11 mouse cellular contexts compared by ENCODE assay signal in the genomic region with DNA sequence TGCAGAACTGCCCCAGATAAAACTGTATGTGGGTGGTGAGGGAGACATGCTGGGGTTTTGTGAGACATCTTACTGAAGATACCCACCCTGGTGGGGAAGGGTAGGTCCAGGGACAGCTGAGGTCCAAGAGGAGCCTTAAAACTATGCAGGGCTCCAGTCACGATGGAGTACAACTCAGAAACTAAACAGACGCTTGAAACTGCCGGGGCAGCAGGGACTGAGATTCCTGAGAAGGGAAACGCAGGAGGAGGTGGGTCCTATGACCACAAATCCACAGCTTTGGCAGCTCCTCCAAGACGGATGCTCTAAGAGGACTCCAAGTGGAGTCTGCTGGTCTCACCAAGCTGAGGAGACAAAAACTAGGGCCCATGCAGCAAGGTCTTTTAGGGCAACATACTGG. TPM values are rescaled to one million over a fixed set of nuclear protein-coding genes. Genes with fewer than 3 reads are reported as not detected.
A peak's percentile ranks its signal among the peaks of the same experiment; 100 is the strongest.
DNase-seq lines count a peak whose midpoint lies in the region; ATAC-seq and TF ChIP-seq lines count a peak whose summit lies in the region.
"Had no signal": no experiment of that assay in that cellular context is flagged by ENCODE, and none has a peak within 500 bp of the region (broad histone marks: within the 10 kb centered on the region; RNA-seq: fewer than 3 reads in every experiment).

No protein-coding gene starts in this region.

- 65% methylated on average over 5 of the region's 5 CpGs for WGBS in hindbrain, postnatal 0 days
- 61% methylated on average over 5 of the region's 5 CpGs for WGBS in hindbrain, embryonic 12.5 days
- WGBS in neural tube, embryonic 15.5 days, result 59% methylated on average over 5 of the region's 5 CpGs
- WGBS in heart, postnatal 0 days, result 34% methylated on average over 5 of the region's 5 CpGs
- 83% methylated on average over 5 of the region's 5 CpGs for WGBS in forebrain, embryonic 11.5 days

- ATAC-seq in hindbrain, postnatal 0 days, result no peak
- no peak for ATAC-seq in hindbrain, embryonic 12.5 days (ENCODE audit: low FRiP score)
- no peak for ATAC-seq in neural tube, embryonic 15.5 days (ENCODE audit: low FRiP score)
- no peak for ATAC-seq in heart, postnatal 0 days (ENCODE audit: insufficient read depth, low read depth)
- no peak for ATAC-seq in erythroid progenitor cell, adult 5-6 weeks (replicated peaks; ENCODE audit: low FRiP score, poor library complexity, severe bottlenecking)
- no peak for ATAC-seq in forebrain, embryonic 11.5 days (replicated peaks; ENCODE audit: low FRiP score)
- ATAC-seq: forebrain, embryonic 14.5 days had no signal

- no peak for TF ChIP-seq CTCF in hindbrain, postnatal 0 days (IDR thresholded peaks at IDR 0.05; ENCODE audit: low read depth)
- no peak for TF ChIP-seq CTCF in heart, postnatal 0 days (IDR thresholded peaks at IDR 0.05; ENCODE audit: low read depth)

- H3K9me3 ChIP-seq in hindbrain, postnatal 0 days (ENCODE audit: low read length), result no peaks in the 10 kb centered on the region
- H3K9me3 ChIP-seq in hindbrain, embryonic 12.5 days (replicated peaks), result no peaks in the 10 kb centered on the region
- H3K9me3 ChIP-seq in neural tube, embryonic 15.5 days (replicated peaks), result no peaks in the 10 kb centered on the region
- H3K9me3 ChIP-seq in heart, postnatal 0 days (replicated peaks; ENCODE audit: control insufficient read depth, low read length), result no peaks in the 10 kb centered on the region
- no peaks in the 10 kb centered on the region for H3K9me3 ChIP-seq in forebrain, embryonic 11.5 days (ENCODE audit: control insufficient read depth, low read length)
- H3K9me3 ChIP-seq: megakaryocyte, embryonic 14.5 days had no signal

- no peak overlapping the region for H3K4me2 ChIP-seq in hindbrain, postnatal 0 days (ENCODE audit: low read depth, low read length)
- H3K4me2 ChIP-seq in hindbrain, embryonic 12.5 days (replicated peaks), result no peak overlapping the region
- H3K4me2 ChIP-seq in neural tube, embryonic 15.5 days, result no peak overlapping the region
- H3K4me2 ChIP-seq in heart, postnatal 0 days (ENCODE audit: low read depth, low read length), result no peak overlapping the region
- no peak overlapping the region for H3K4me2 ChIP-seq in forebrain, embryonic 11.5 days (ENCODE audit: low read depth, low read length, severe bottlenecking)

- no peak for TF ChIP-seq EP300 in heart, postnatal 0 days (IDR thresholded peaks at IDR 0.05; ENCODE audit: low read depth)

- no peak for DNase-seq in hindbrain, postnatal 0 days (ENCODE audit: low spot score)
- no peak for DNase-seq in neural tube, embryonic 10.5 days (ENCODE audit: extremely low spot score, low spot score)
- no peak for DNase-seq in heart, postnatal 0 days (ENCODE audit: low spot score)
- no peak for DNase-seq in forebrain, embryonic 11.5 days (ENCODE audit: low spot score)
- DNase-seq: cerebellum, adult 18-20 months had no signal

- H3K4me3 ChIP-seq in hindbrain, postnatal 0 days (ENCODE audit: low read length), result no peak overlapping the region
- no peak overlapping the region for H3K4me3 ChIP-seq in hindbrain, embryonic 12.5 days
- no peak overlapping the region for H3K4me3 ChIP-seq in neural tube, embryonic 15.5 days (replicated peaks)
- no peak overlapping the region for H3K4me3 ChIP-seq in heart, postnatal 0 days (ENCODE audit: low read depth, low read length)
- H3K4me3 ChIP-seq in forebrain, embryonic 11.5 days (ENCODE audit: low read depth, low read length), result no peak overlapping the region
- H3K4me3 ChIP-seq: megakaryocyte, embryonic 14.5 days had no signal

- H3K27ac ChIP-seq in hindbrain, postnatal 0 days, result peak overlapping the region; percentile 42
- H3K27ac ChIP-seq in hindbrain, embryonic 12.5 days, result no peak overlapping the region
- H3K27ac ChIP-seq in neural tube, embryonic 15.5 days (replicated peaks), result peak overlapping the region; percentile 48; the same call in 1 of the 2 replicates
- peak overlapping the region; percentile 80 for H3K27ac ChIP-seq in heart, postnatal 0 days (ENCODE audit: low read depth)
- no peak overlapping the region for H3K27ac ChIP-seq in forebrain, embryonic 11.5 days (ENCODE audit: low read depth, low read length)

- no peaks in the 10 kb centered on the region for H3K36me3 ChIP-seq in hindbrain, postnatal 0 days (ENCODE audit: insufficient read depth, low read length)
- no peaks in the 10 kb centered on the region for H3K36me3 ChIP-seq in hindbrain, embryonic 12.5 days
- H3K36me3 ChIP-seq in neural tube, embryonic 15.5 days, result no peaks in the 10 kb centered on the region
- no peaks in the 10 kb centered on the region for H3K36me3 ChIP-seq in heart, postnatal 0 days (replicated peaks; ENCODE audit: control insufficient read depth, insufficient read depth, low read length)
- no peaks in the 10 kb centered on the region for H3K36me3 ChIP-seq in forebrain, embryonic 11.5 days (ENCODE audit: control insufficient read depth, insufficient read depth, low read length)
- H3K36me3 ChIP-seq: G1E had no signal

- peaks cover 11% of the 10 kb centered on the region; the same call in 1 of the 2 replicates for H3K4me1 ChIP-seq in hindbrain, postnatal 0 days (ENCODE audit: insufficient read depth, low read length)
- peaks cover 21% of the 10 kb centered on the region for H3K4me1 ChIP-seq in hindbrain, embryonic 12.5 days
- H3K4me1 ChIP-seq in neural tube, embryonic 15.5 days, result peaks cover 5% of the 10 kb centered on the region; the same call in 1 of the 2 replicates
- peaks cover 61% of the 10 kb centered on the region for H3K4me1 ChIP-seq in heart, postnatal 0 days (ENCODE audit: control insufficient read depth, insufficient read depth)
- no peaks in the 10 kb centered on the region for H3K4me1 ChIP-seq in forebrain, embryonic 11.5 days (replicated peaks; ENCODE audit: control insufficient read depth, insufficient read depth, low read length)

- H3K9ac ChIP-seq in hindbrain, postnatal 0 days (replicated peaks; ENCODE audit: low read length), result no peak overlapping the region
- no peak overlapping the region for H3K9ac ChIP-seq in hindbrain, embryonic 12.5 days
- H3K9ac ChIP-seq in neural tube, embryonic 15.5 days (replicated peaks), result no peak overlapping the region
- H3K9ac ChIP-seq in heart, postnatal 0 days (replicated peaks; ENCODE audit: low read depth, low read length), result no peak overlapping the region
- no peak overlapping the region for H3K9ac ChIP-seq in forebrain, embryonic 11.5 days (ENCODE audit: low read length)

- no peaks in the 10 kb centered on the region for H3K27me3 ChIP-seq in hindbrain, postnatal 0 days (ENCODE audit: insufficient read depth, low read length)
- no peaks in the 10 kb centered on the region for H3K27me3 ChIP-seq in hindbrain, embryonic 12.5 days
- no peaks in the 10 kb centered on the region for H3K27me3 ChIP-seq in neural tube, embryonic 15.5 days (replicated peaks)
- no peaks in the 10 kb centered on the region for H3K27me3 ChIP-seq in heart, postnatal 0 days (ENCODE audit: control insufficient read depth, insufficient read depth, low read length)
- H3K27me3 ChIP-seq in forebrain, embryonic 11.5 days (ENCODE audit: control insufficient read depth, insufficient read depth, low read length), result no peaks in the 10 kb centered on the region

RNA-seq across cellular contexts. Expression of a gene that starts 21.3 kb away (rescaled TPM):
- 177 and 266 TPM in 2 replicates for total RNA-seq in hindbrain, postnatal 0 days (2014; rRNA removed)
- polyA plus RNA-seq in hindbrain, postnatal 0 days (2015; fragmentation: Nextera tagmentation; extraction: Ambion mirVana), result 70.1 and 73.8 TPM in 2 replicates
- 63.4 and 71.6 TPM in 2 replicates for polyA plus RNA-seq in hindbrain, embryonic 12.5 days (2016; fragmentation: Nextera tagmentation; extraction: Ambion mirVana)
- polyA plus RNA-seq in neural tube, embryonic 15.5 days (2015; fragmentation: Nextera tagmentation; extraction: Ambion mirVana), result 48.3 and 63.2 TPM in 2 replicates
- 332 and 368 TPM in 2 replicates for total RNA-seq in heart, postnatal 0 days (2014; rRNA removed; ENCODE audit: low replicate concordance)
- 84.7 and 105 TPM in 2 replicates for polyA plus RNA-seq in heart, postnatal 0 days (2015; fragmentation: Nextera tagmentation; extraction: Ambion mirVana)
- total RNA-seq in erythroid progenitor cell, adult 5-6 weeks (2015; ENCODE audit: low replicate concordance), result not detected in 2 replicates
- 0.39 TPM in 1 of 2 replicates, not detected in the other for total RNA-seq in erythroid progenitor cell, adult 5-6 weeks (2017; ENCODE audit: low replicate concordance)
- 34.2 and 39.6 TPM in 2 replicates for polyA plus RNA-seq in forebrain, embryonic 11.5 days (2014; fragmentation: Nextera tagmentation; extraction: Ambion mirVana)
- polyA plus RNA-seq: G1E had no signal

Comparison
In these comparisons a context has a peak if more than half of its experiments do, and no peak if none do; other contexts are left out.
1. H3K27ac ChIP-seq: peak in hindbrain, postnatal 0 days (single experiment), neural tube, embryonic 15.5 days (single experiment) and heart, postnatal 0 days (single experiment); none in hindbrain, embryonic 12.5 days (single experiment) and forebrain, embryonic 11.5 days (single experiment).